Mouse (Mus musculus) liver, embryonic 15.5 days (tissue): Measurements from ENCODE around the gene Ctsa. TPM values are rescaled to one million over a fixed set of nuclear protein-coding genes. Genes with fewer than 3 reads are reported as not detected.
A peak's percentile ranks its signal among the peaks of the same experiment; 100 is the strongest.

Experiments
- ATAC-seq: fragments of 200-750 bp; cut with Nextera tagmentation; 2 replicates; pipeline ENCODE4 v1.8.0; 2017; ENCODE audit warnings: moderate number of reproducible peaks, mild to moderate bottlenecking, moderate library complexity; ENCODE audit not compliant: insufficient read depth
- H3K27ac ChIP-seq: fragments of 300-500 bp; sonication (generic); replicated peaks from 2 replicates; pipeline ENCODE4 v1.5.1; 2015; ENCODE audit warnings: mild to moderate bottlenecking, inconsistent platforms
- H3K27me3 ChIP-seq: fragments of 300-500 bp; sonication (generic); 2 replicates; pipeline ENCODE4 v1.6.1; 2015; ENCODE audit warnings: mild to moderate bottlenecking, inconsistent platforms
- H3K36me3 ChIP-seq: fragments of 300-500 bp; sonication (generic); replicated peaks from 2 replicates; pipeline ENCODE4 v1.6.1; 2015; ENCODE audit warnings: moderate library complexity, mild to moderate bottlenecking, inconsistent platforms
- H3K4me1 ChIP-seq: fragments of 300-500 bp; sonication (generic); replicated peaks from 2 replicates; pipeline ENCODE4 v1.6.1; 2015; ENCODE audit warnings: inconsistent platforms
- H3K4me2 ChIP-seq: fragments of 300-500 bp; sonication (generic); 2 replicates; pipeline ENCODE4 v1.6.1; 2015; ENCODE audit warnings: moderate library complexity, mild to moderate bottlenecking, inconsistent platforms
- H3K4me3 ChIP-seq: fragments of 300-500 bp; sonication (generic); replicated peaks from 2 replicates; pipeline ENCODE4 v1.5.1; 2015; ENCODE audit warnings: mild to moderate bottlenecking, inconsistent platforms
- H3K9ac ChIP-seq: fragments of 300-500 bp; sonication (generic); 2 replicates; pipeline ENCODE4 v1.6.1; 2015; ENCODE audit warnings: moderate library complexity, mild to moderate bottlenecking, inconsistent platforms
- H3K9me3 ChIP-seq: fragments of 300-500 bp; sonication (generic); replicated peaks from 2 replicates; pipeline ENCODE4 v1.6.1; 2016; ENCODE audit warnings: inconsistent platforms
- WGBS: fragments of 180-500 bp; shearing (Covaris S2); methylation state at CpG from one replicate; pipeline ENCODE4 v1.1.7; 2015; ENCODE audit warnings: mixed read lengths; ENCODE audit not compliant: insufficient replicate concordance; 5-methylcytosine and 5-hydroxymethylcytosine counted together
- polyA plus RNA-seq: library from polyadenylated mRNA; unstranded; fragments of >200 nt; fragmentation: Nextera tagmentation; extraction: Ambion mirVana; gene quantifications from 2 replicates; pipeline ENCODE4 v1.2.1, GENCODE M21; 2015

Ctsa gene
- polyA plus RNA-seq: 75.4 and 81.1 TPM in 2 replicates

GRCm38 (mm10) chr2:164832748-164833301 lies at the start of gene Ctsa:
TSS of gene Ctsa (plus strand) at chr2:164832873.
- H3K9ac ChIP-seq: peak within 1 kb of the TSS; percentile 68
- H3K27ac ChIP-seq: peak within 1 kb of the TSS; percentile 81
- H3K4me2 ChIP-seq: peak within 1 kb of the TSS; percentile 99
- no peaks in the 10 kb centered on the region for H3K9me3 ChIP-seq
- ATAC-seq: peak; percentile 65
- peaks cover 33% of the 10 kb centered on the region for H3K4me1 ChIP-seq
- H3K36me3 ChIP-seq: peaks cover 22% of the 10 kb centered on the region
- no peaks in the 10 kb centered on the region for H3K27me3 ChIP-seq
- WGBS: under 1% methylated on average over 35 of the region's 35 CpGs
- H3K4me3 ChIP-seq: peak within 1 kb of the TSS; percentile 68

DNA sequence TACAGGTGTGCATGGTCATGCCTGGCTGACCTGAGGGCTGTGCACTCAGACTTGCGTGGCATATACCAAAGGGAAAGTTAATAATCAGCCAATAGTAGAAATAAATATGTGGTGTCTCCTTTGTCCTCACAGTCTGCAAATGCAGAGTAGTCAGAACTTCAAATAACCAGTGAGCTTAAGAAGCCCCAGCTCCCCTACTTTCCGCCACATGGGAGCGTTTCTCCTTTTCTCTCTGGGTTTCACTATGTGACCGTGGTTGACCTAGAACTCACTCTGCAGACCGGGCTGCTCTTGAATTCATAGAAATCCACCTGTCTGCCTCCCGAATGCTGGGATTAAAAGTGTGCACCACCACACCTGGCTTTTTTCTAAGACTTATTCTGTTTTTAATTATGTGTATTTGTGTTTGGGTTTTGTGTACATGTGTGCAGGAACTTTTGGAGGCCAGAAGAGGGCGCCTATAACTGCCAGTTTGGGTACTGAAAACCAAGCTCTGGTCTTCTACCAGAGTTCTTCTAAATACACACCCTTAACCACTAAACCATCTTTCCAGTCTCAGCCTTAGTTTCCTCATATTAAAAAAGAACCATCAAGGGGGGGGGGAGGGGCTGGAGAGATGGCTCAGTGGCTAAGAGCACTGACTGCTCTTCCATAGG lies 48.6 kb upstream of the Ctsa start:
- no peak overlapping the region for H3K4me3 ChIP-seq
- no peak overlapping the region for H3K27ac ChIP-seq
- H3K36me3 ChIP-seq: 0 out of 2 replicates have a peak, but pooled peaks cover 8% of the 10 kb centered on the region
- H3K9me3 ChIP-seq: no peaks in the 10 kb centered on the region
- peaks cover 62% of the 10 kb centered on the region for H3K27me3 ChIP-seq
- peaks cover 48% of the 10 kb centered on the region for H3K4me1 ChIP-seq
- no peak overlapping the region for H3K9ac ChIP-seq
- no peak for ATAC-seq
- H3K4me2 ChIP-seq: no peak overlapping the region
- 70% methylated on average over 7 of the region's 7 CpGs for WGBS

DNA sequence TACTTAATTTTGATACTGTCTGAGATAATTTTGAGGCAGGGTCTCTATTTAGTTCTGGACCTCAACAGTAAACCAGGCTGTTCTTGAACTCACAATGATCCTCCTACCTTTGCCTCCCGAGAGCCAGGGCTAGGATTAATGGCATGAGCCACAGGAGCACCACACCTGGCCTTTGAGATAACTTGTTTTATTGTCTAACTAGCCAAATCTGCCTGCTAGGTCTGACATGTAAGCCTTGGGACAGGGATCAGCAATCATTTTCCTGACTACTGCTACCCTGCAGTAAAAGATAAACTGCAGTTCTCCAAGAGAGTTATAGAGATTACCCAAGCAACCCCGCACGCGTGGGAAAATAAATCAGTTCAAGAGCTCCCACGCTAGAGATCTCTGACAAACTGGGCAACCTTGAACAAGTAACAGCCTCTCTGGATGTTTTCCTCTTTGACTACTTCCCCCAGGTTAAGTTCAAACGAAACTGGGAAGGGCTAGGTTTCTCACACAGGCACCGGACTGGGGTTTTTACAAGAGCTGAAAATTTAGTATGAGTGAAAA lies 47.7 kb upstream of the Ctsa start:
- ATAC-seq: no peak
- Histone ChIP-seq H3K4me3 (peak overlapping the region; percentile 68), H3K27me3 (peaks cover 53% of the 10 kb centered on the region), H3K36me3 (peaks cover 15% of the 10 kb centered on the region), H3K9ac (peak overlapping the region; percentile 74), H3K4me1 (peaks cover 49% of the 10 kb centered on the region), H3K4me2 (peak overlapping the region; percentile 99), H3K27ac (peak overlapping the region; percentile 87), H3K9me3 (no peaks in the 10 kb centered on the region)
- 5% methylated on average over 7 of the region's 7 CpGs for WGBS

DNA sequence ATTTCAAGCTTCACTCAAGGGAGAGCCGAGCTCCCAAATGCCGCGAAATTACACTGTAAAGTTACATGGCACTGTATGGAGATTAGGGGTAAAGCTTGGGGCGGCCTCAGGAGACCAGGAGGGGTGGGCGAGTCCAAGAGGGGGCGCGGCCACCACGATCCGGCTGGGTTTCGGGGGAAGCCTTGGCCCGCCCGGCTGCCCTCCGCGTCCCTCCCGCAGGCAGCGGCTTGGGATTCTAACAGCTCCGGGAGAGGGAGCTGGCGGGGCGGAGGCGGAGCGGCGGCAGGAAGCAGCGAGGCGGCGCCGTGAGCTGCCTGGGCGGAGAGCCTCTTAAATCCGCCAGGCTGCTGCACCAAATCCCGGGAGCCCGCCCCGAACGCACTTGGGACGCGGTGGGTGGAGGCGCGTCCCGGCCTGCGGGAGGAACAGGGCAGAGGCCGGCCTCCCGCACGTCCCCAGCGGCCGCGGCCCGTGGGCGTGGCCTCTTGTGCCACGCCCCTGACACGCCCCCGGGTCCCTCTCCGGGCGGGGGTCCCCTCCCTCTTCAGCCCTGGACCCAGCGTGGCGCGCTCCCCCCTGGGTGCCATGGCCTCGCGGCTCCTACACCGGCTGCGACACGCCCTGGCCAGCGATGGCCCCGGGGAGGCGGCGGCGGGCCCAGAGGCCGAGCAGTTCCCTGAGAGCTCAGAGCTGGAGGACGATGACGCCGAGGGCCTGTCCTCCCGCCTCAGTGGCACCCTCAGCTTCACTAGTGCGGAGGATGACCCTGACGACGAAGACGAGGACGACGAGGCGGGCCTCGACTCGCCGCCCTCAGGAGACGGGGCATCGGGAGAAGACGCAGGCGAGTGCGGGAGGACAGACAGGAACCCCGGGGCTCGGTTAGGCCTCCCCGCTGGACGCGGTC lies 46.9 kb upstream of the Ctsa start, which contains the start of gene Snx21:
Snx21 (plus strand) TSS at position 343 of the 907 bp plus-strand sequence.
- peak within 1 kb of the TSS; percentile 74 for H3K9ac ChIP-seq
- H3K9me3 ChIP-seq: no peaks in the 10 kb centered on the region
- under 1% methylated on average over 89 of the region's 89 CpGs for WGBS
- peak within 1 kb of the TSS; percentile 87 for H3K27ac ChIP-seq
- peaks cover 16% of the 10 kb centered on the region for H3K36me3 ChIP-seq
- H3K4me3 ChIP-seq: peak within 1 kb of the TSS; percentile 68
- H3K27me3 ChIP-seq: peaks cover 45% of the 10 kb centered on the region
- peak within 1 kb of the TSS; percentile 99 for H3K4me2 ChIP-seq
- ATAC-seq: peak; percentile 88
- H3K4me1 ChIP-seq: peaks cover 54% of the 10 kb centered on the region

DNA sequence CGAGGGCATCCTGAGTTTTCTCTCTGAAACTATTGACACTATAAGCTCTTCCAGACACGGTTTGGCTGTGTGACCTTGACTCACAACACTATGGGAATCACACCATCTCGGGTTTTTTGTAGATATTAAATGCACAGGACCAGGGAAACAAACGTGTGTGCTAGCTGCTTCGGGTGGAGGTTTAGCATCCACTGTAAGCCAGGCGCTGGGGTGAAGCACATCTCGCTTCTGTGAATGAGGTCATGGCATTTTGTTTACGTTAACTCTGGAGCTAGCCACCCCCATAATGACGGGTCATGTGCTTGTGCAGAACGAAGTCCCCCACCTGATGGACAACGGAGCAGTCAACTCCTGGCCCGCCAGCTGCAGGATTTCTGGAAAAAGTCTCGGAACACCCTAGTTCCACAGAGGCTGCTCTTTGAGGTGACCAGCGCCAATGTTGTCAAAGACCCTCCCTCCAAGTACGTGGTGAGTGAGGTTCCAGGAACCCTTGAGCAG lies 46.2 kb upstream of the Ctsa start:
- peak overlapping the region; percentile 68 for H3K4me3 ChIP-seq
- peak overlapping the region; percentile 74 for H3K9ac ChIP-seq
- 14% methylated on average over 15 of the region's 15 CpGs for WGBS
- H3K9me3 ChIP-seq: no peaks in the 10 kb centered on the region
- ATAC-seq: no peak
- peaks cover 41% of the 10 kb centered on the region for H3K27me3 ChIP-seq
- H3K36me3 ChIP-seq: peaks cover 21% of the 10 kb centered on the region
- H3K27ac ChIP-seq: peak overlapping the region; percentile 87
- H3K4me2 ChIP-seq: peak overlapping the region; percentile 99
- peaks cover 55% of the 10 kb centered on the region for H3K4me1 ChIP-seq

GRCm38 (mm10) chr2:164787032-164787431 lies 45.6 kb upstream of the Ctsa start:
- no peak overlapping the region for H3K27ac ChIP-seq

GRCm38 (mm10) chr2:164787779-164788178 lies 44.9 kb upstream of the Ctsa start:
- Histone ChIP-seq H3K36me3 (peaks cover 34% of the 10 kb centered on the region), H3K27me3 (peaks cover 36% of the 10 kb centered on the region), H3K4me1 (peaks cover 59% of the 10 kb centered on the region), H3K9ac (no peak overlapping the region), H3K4me2 (no peak overlapping the region), H3K27ac (no peak overlapping the region), H3K9me3 (no peaks in the 10 kb centered on the region), H3K4me3 (no peak overlapping the region)
- no peak for ATAC-seq
- 79% methylated on average over 10 of the region's 10 CpGs for WGBS

More at GRCm38 (mm10) chr2:164787032-164787431, 45.6 kb upstream of the Ctsa start:
- 63% methylated on average over 3 of the region's 3 CpGs for WGBS
- peaks cover 27% of the 10 kb centered on the region for H3K36me3 ChIP-seq
- no peak for ATAC-seq
- H3K9me3 ChIP-seq: no peaks in the 10 kb centered on the region
- peaks cover 41% of the 10 kb centered on the region for H3K27me3 ChIP-seq
- H3K4me2 ChIP-seq: peak overlapping the region; percentile 99
- 0 out of 2 replicates have a peak overlapping the region, but pooled peaks have one; percentile 74 for H3K9ac ChIP-seq
- peaks cover 55% of the 10 kb centered on the region for H3K4me1 ChIP-seq
- H3K4me3 ChIP-seq: peak overlapping the region; percentile 68; the same call in 1 of the 2 replicates

DNA sequence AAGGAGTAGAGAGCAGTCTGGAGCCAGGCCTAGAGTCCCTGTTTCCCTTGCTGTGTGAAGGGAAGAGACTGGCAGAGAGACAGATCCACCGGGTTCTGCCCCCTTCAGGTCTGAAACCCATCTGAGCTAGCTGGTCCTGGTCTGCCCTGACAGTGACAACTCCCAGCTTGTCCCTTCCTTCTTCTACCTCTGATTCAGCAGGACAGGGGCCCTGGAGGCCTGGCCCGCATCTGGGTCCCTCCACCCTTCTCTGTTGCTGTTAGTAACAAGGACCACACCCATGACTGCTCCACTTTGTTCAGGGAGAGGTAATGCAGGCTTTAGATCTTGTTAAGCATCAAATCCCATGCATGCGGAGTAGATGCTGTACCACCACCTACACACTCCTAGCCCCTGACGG lies 44.3 kb upstream of the Ctsa start:
- Histone ChIP-seq H3K36me3 (peaks cover 40% of the 10 kb centered on the region), H3K27me3 (peaks cover 36% of the 10 kb centered on the region), H3K4me3 (no peak overlapping the region), H3K9ac (peak overlapping the region; percentile 23; the same call in 1 of the 2 replicates), H3K4me2 (peak overlapping the region; percentile 40), H3K27ac (0 out of 2 replicates have a peak overlapping the region, but pooled peaks have one; percentile 26), H3K4me1 (peaks cover 64% of the 10 kb centered on the region), H3K9me3 (no peaks in the 10 kb centered on the region)
- 59% methylated on average over 4 of the region's 4 CpGs for WGBS
- ATAC-seq: peak; percentile 16; the same call in 1 of the 2 replicates

DNA sequence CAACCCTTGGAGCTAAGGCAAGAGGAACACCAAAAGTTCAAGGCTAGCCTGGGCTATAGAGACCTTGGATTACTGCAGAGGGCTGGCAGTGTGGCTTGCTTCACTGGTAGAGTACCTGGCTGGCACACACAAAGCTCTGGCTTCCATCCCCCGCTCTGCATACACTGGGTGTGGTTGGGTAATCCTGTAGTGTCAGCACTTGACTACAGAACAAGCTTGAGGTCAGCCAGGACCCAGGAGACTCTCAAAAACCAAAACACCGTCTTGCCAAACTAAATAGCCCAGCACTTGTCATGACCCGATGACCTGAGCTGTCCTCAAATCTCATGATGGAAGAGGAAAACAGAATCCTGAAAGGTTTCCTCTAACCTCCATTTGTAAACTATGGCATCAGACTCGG lies 42.2 kb upstream of the Ctsa start:
- H3K27me3 ChIP-seq: peaks cover 18% of the 10 kb centered on the region
- no peaks in the 10 kb centered on the region for H3K9me3 ChIP-seq
- H3K4me3 ChIP-seq: no peak overlapping the region
- H3K4me2 ChIP-seq: no peak overlapping the region
- no peak overlapping the region for H3K9ac ChIP-seq
- peaks cover 55% of the 10 kb centered on the region for H3K4me1 ChIP-seq
- peaks cover 59% of the 10 kb centered on the region for H3K36me3 ChIP-seq
- 81% methylated on average over 4 of the region's 4 CpGs for whole genome bisulfite sequencing
- 0 out of 2 replicates have a peak overlapping the region, but pooled peaks have one; percentile 12 for H3K27ac ChIP-seq
- no peak for ATAC-seq

- H3K27ac ChIP-seq: no peak overlapping the region
- WGBS: 89% methylated on average over 18 of the region's 18 CpGs
- ATAC-seq: no peak
These were observed 40.8 kb upstream of the Ctsa start for GRCm38 (mm10) chr2:164791841-164792261.

More at GRCm38 (mm10) chr2:164791841-164792261, 40.8 kb upstream of the Ctsa start:
- Histone ChIP-seq H3K4me3 (no peak overlapping the region), H3K4me2 (no peak overlapping the region), H3K27me3 (peaks cover 4% of the 10 kb centered on the region), H3K9ac (no peak overlapping the region), H3K9me3 (no peaks in the 10 kb centered on the region), H3K4me1 (peaks cover 41% of the 10 kb centered on the region), H3K36me3 (peaks cover 73% of the 10 kb centered on the region)
